Mouse (Mus musculus): ENCODE results near the gene 9330182L06Rik. TPM values are rescaled to one million over a fixed set of nuclear protein-coding genes. Genes with fewer than 3 reads are reported as not detected.

9330182L06Rik gene
- polyA plus RNA-seq, 1 experiment from 2014 or later, result 4.3 TPM

DNA sequence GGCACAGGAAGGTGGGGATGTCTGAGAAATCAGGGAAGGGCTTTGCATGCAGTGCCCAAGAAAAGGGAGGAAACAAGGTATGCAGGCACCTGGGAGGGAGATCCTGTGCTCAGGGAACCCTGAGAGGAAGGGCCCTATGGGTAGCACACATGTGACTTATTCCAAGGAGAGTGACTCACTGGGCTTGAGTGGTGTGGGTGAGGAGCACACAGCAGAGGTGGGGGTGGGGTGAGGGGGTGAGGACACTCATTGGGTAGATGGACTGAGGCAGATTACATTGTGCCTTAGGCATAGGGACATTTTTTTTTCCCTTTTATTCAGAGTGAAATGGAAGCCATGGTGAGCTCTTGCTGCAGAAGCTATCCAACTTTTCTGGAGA, 30.6 kb downstream of the 9330182L06Rik start:
- H3K4me1 ChIP-seq (ENCODE audit: control insufficient read depth, insufficient read depth, low read length), result no peaks in the 10 kb centered on the region
- H3K27ac ChIP-seq (replicated peaks; ENCODE audit: low read depth, low read length), result no peak overlapping the region
- no peaks in the 10 kb centered on the region for H3K9me3 ChIP-seq (replicated peaks; ENCODE audit: control insufficient read depth, low read length)
- no peaks in the 10 kb centered on the region for H3K27me3 ChIP-seq (ENCODE audit: control insufficient read depth, insufficient read depth, low read length)
- DNase-seq (ENCODE audit: low spot score) (no peak), ATAC-seq (replicated peaks; ENCODE audit: insufficient number of reproducible peaks, low FRiP score, low TSS enrichment, low read depth) (no peak)
- H3K4me3 ChIP-seq (ENCODE audit: low read depth, low read length), result no peak overlapping the region
- H3K36me3 ChIP-seq (replicated peaks; ENCODE audit: control insufficient read depth, insufficient read depth, low read depth, low read length), result no peaks in the 10 kb centered on the region
- no peak overlapping the region for H3K4me2 ChIP-seq (ENCODE audit: low read depth, low read length)
- no peak overlapping the region for H3K9ac ChIP-seq (replicated peaks; ENCODE audit: low read length)

DNA sequence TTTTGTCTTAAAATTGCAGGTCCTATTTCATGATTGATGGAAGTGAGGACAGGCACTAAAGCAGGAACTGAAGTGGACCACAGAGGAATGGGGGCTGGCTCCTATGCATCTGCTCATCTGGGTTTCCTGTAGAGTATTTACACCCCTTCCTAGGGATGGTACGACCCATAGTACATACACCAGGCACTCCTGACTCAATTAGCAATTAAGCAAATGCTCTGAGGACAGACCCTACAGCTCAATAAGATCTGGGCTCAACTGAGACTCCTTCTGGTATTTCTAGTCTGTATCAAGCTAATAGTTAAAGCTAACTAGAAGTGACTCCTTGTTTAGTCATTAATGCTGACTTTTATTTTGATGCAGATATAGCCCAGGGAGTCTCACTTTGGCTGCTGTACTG, 60.9 kb downstream of the 9330182L06Rik start:
- Histone ChIP-seq H3K4me2 (ENCODE audit: low read depth, low read length) (no peak overlapping the region), H3K4me3 (ENCODE audit: low read depth, low read length) (no peak overlapping the region), H3K4me1 (ENCODE audit: control insufficient read depth, insufficient read depth, low read length) (no peaks in the 10 kb centered on the region), H3K27me3 (ENCODE audit: control insufficient read depth, insufficient read depth, low read length) (no peaks in the 10 kb centered on the region), H3K36me3 (replicated peaks; ENCODE audit: control insufficient read depth, insufficient read depth, low read depth, low read length) (no peaks in the 10 kb centered on the region), H3K27ac (replicated peaks; ENCODE audit: low read depth, low read length) (no peak overlapping the region), H3K9ac (replicated peaks; ENCODE audit: low read length) (no peak overlapping the region), H3K9me3 (replicated peaks; ENCODE audit: control insufficient read depth, low read length) (no peaks in the 10 kb centered on the region)
- DNase-seq (ENCODE audit: low spot score) (no peak), ATAC-seq (replicated peaks; ENCODE audit: insufficient number of reproducible peaks, low FRiP score, low TSS enrichment, low read depth) (no peak)
- WGBS, result 67% methylated on average over 1 of the region's 1 CpGs

DNA sequence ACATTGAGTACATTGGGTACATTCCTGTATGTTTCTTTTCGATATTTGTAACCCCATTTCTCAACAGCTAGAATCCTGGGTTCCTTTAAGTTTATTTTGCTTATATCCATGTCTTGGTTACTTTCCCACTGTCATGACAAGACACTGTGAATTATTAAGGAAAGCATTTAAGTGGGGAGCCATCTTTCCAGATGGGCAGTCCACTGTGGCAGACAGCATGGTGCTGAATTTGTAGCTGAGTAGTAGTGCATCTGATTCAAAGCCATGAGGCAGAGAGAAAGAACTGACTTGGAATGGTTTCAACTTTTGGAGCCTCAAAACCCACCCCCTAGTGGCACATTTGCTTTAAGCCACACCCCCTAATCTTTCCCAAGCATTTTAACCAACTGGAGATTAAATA, 61.6 kb downstream of the 9330182L06Rik start:
- Histone ChIP-seq H3K4me2 (ENCODE audit: low read depth, low read length) (no peak overlapping the region), H3K36me3 (replicated peaks; ENCODE audit: control insufficient read depth, insufficient read depth, low read depth, low read length) (no peaks in the 10 kb centered on the region), H3K9me3 (replicated peaks; ENCODE audit: control insufficient read depth, low read length) (no peaks in the 10 kb centered on the region), H3K27ac (replicated peaks; ENCODE audit: low read depth, low read length) (no peak overlapping the region), H3K4me1 (ENCODE audit: control insufficient read depth, insufficient read depth, low read length) (no peaks in the 10 kb centered on the region), H3K9ac (replicated peaks; ENCODE audit: low read length) (no peak overlapping the region), H3K4me3 (ENCODE audit: low read depth, low read length) (no peak overlapping the region), H3K27me3 (ENCODE audit: control insufficient read depth, insufficient read depth, low read length) (no peaks in the 10 kb centered on the region)
- DNase-seq (ENCODE audit: low spot score), result no peak
- ATAC-seq (replicated peaks; ENCODE audit: insufficient number of reproducible peaks, low FRiP score, low TSS enrichment, low read depth), result no peak
- WGBS, result 90% methylated on average over 1 of the region's 1 CpGs

DNA sequence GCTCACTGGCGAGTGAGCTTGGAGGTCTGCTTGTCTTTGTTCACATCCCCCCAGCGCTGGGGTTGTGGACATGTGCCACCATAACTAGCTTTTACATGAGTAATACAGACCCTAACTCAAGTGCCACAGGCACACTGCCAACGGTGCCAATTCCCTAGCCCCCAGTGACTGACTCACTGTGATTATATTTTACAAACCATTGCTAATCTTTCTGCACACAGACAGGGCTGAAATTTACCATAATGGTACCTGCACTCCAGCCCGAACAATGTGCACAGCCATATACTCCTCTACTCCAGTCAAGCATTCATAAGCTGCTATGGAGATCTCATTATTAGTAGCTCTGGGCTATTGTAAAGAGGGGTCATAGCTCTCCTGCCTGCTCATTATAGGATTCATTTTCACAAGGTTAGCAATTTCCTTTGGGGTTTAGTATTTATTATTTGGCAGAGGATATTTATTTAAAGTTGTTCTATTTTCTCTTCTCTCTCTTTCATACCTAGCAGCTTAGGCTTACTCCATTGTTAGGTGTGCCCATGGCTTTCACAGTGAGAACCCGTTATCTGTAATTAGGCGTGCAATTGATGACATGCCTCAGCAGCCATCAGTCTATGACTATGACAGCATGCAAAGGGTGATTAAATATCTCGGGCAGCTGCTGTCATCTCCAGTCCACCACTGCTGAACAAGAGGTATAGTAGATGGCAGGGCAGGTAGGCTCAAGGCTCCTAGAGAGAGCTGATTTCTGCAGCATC, 73.0 kb downstream of the 9330182L06Rik start:
- no peak overlapping the region for H3K4me2 ChIP-seq (ENCODE audit: low read depth, low read length)
- no peak for DNase-seq (ENCODE audit: low spot score)
- no peak overlapping the region for H3K4me3 ChIP-seq (ENCODE audit: low read depth, low read length)
- H3K27me3 ChIP-seq (ENCODE audit: control insufficient read depth, insufficient read depth, low read length), result no peaks in the 10 kb centered on the region
- H3K36me3 ChIP-seq (replicated peaks; ENCODE audit: control insufficient read depth, insufficient read depth, low read depth, low read length), result no peaks in the 10 kb centered on the region
- H3K9me3 ChIP-seq (replicated peaks; ENCODE audit: control insufficient read depth, low read length), result no peaks in the 10 kb centered on the region
- H3K4me1 ChIP-seq (ENCODE audit: control insufficient read depth, insufficient read depth, low read length), result no peaks in the 10 kb centered on the region
- peak; percentile 85 for ATAC-seq (replicated peaks; ENCODE audit: insufficient number of reproducible peaks, low FRiP score, low TSS enrichment, low read depth)
- no peak overlapping the region for H3K27ac ChIP-seq (replicated peaks; ENCODE audit: low read depth, low read length)
- no peak overlapping the region for H3K9ac ChIP-seq (replicated peaks; ENCODE audit: low read length)
- WGBS, result 61% methylated on average over 7 of the region's 7 CpGs

DNA sequence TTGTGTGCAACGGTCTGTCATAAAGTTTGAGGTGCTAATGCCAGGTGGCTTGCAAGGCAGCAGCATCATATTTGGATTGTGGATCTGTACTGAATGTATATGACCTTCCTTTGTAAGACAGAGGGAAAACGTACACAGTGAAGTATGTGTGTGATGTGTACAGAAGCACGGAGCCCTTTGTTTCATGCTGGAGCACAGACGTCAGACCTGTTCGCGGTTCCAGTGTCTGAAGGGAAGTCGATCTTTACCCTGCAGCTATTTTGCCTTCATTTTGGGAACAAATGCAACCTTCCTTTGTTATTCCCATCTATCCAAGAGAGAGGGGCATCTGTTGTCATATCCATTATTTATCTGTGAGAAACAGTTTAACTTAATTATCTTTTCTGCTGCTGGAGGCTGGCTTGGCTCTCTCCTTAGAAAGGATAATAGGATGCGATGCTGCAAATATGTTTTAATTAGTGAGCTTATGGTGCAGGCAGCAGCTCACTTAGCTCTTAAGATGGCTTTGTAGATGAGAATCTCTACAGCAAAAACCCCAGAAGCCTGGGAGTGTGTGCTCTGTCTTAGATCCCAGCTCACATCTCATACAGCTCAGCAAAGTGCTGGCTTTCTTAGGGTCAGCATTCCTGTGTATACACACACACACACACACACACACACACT, 73.7 kb downstream of the 9330182L06Rik start:
- Histone ChIP-seq H3K4me2 (ENCODE audit: low read depth, low read length) (no peak overlapping the region), H3K27ac (replicated peaks; ENCODE audit: low read depth, low read length) (no peak overlapping the region), H3K9me3 (replicated peaks; ENCODE audit: control insufficient read depth, low read length) (no peaks in the 10 kb centered on the region), H3K36me3 (replicated peaks; ENCODE audit: control insufficient read depth, insufficient read depth, low read depth, low read length) (no peaks in the 10 kb centered on the region), H3K4me1 (ENCODE audit: control insufficient read depth, insufficient read depth, low read length) (no peaks in the 10 kb centered on the region), H3K9ac (replicated peaks; ENCODE audit: low read length) (no peak overlapping the region), H3K27me3 (ENCODE audit: control insufficient read depth, insufficient read depth, low read length) (no peaks in the 10 kb centered on the region), H3K4me3 (ENCODE audit: low read depth, low read length) (no peak overlapping the region)
- no peak for DNase-seq (ENCODE audit: low spot score)
- peak; percentile 60 for ATAC-seq (replicated peaks; ENCODE audit: insufficient number of reproducible peaks, low FRiP score, low TSS enrichment, low read depth)
- 70% methylated on average over 8 of the region's 8 CpGs for WGBS

DNA sequence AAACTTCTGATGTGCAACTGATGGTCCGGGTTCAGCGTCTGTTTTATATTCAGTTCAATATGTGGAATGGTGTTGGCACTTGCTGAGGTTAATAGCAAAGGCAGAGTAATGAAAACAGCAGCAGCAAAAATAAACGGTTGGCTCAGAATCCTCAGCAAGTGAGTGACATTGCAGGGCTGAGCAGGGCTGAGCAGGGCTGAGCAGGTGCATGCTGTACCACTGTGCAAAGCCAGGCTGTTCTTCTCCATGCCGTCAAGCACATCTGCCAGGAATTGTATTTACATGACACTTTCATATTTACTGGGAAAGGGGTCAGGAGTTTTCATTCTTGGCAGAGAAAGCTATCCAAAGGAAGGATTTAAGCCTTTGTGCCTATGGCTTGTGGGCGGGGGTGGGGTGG, 78.7 kb downstream of the 9330182L06Rik start:
- H3K27me3 ChIP-seq (ENCODE audit: control insufficient read depth, insufficient read depth, low read length), result no peaks in the 10 kb centered on the region
- no peaks in the 10 kb centered on the region for H3K9me3 ChIP-seq (replicated peaks; ENCODE audit: control insufficient read depth, low read length)
- H3K36me3 ChIP-seq (replicated peaks; ENCODE audit: control insufficient read depth, insufficient read depth, low read depth, low read length), result no peaks in the 10 kb centered on the region
- WGBS, result 50% methylated on average over 5 of the region's 5 CpGs
- no peak overlapping the region for H3K9ac ChIP-seq (replicated peaks; ENCODE audit: low read length)
- DNase-seq (ENCODE audit: low spot score) (peak; percentile 9), ATAC-seq (replicated peaks; ENCODE audit: insufficient number of reproducible peaks, low FRiP score, low TSS enrichment, low read depth) (0 out of 2 replicates have a peak, but pooled peaks have one; percentile 58)
- no peaks in the 10 kb centered on the region for H3K4me1 ChIP-seq (ENCODE audit: control insufficient read depth, insufficient read depth, low read length)
- no peak overlapping the region for H3K27ac ChIP-seq (replicated peaks; ENCODE audit: low read depth, low read length)
- no peak overlapping the region for H3K4me2 ChIP-seq (ENCODE audit: low read depth, low read length)
- H3K4me3 ChIP-seq (ENCODE audit: low read depth, low read length), result no peak overlapping the region

DNA sequence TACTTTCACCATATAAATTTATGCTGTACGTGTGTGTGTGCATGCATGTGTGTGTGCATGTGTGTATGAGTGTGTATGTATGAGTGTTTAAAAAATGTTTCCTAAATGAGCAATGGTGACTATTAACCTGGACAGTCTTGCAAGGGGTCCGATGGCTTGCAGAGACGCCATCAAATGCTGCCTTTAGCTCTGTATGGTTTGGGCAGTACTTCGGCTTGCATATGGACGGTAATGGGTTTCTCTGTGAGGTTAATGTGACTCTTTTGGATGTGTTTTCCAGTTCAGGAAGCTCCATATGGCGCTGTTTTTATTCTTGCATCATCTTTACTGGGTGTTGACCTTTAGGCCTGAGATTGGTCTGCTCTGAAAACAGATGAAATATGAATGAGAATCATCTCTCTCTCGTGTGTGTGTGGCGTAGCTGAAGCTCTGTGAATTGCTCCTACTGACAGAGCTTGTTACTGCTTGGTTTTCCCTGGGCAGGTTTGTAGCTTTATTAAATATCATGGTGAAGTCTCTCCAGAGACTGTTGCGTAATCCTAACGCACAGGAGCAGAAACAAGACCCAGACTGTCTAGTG, 79.2 kb downstream of the 9330182L06Rik start:
- DNase-seq (ENCODE audit: low spot score) (no peak), ATAC-seq (replicated peaks; ENCODE audit: insufficient number of reproducible peaks, low FRiP score, low TSS enrichment, low read depth) (peak; percentile 58)
- WGBS, result 80% methylated on average over 10 of the region's 10 CpGs
- H3K4me2 ChIP-seq (ENCODE audit: low read depth, low read length), result no peak overlapping the region
- no peaks in the 10 kb centered on the region for H3K9me3 ChIP-seq (replicated peaks; ENCODE audit: control insufficient read depth, low read length)
- no peak overlapping the region for H3K9ac ChIP-seq (replicated peaks; ENCODE audit: low read length)
- no peaks in the 10 kb centered on the region for H3K27me3 ChIP-seq (ENCODE audit: control insufficient read depth, insufficient read depth, low read length)
- no peak overlapping the region for H3K4me3 ChIP-seq (ENCODE audit: low read depth, low read length)
- H3K27ac ChIP-seq (replicated peaks; ENCODE audit: low read depth, low read length), result no peak overlapping the region
- no peaks in the 10 kb centered on the region for H3K36me3 ChIP-seq (replicated peaks; ENCODE audit: control insufficient read depth, insufficient read depth, low read depth, low read length)
- no peaks in the 10 kb centered on the region for H3K4me1 ChIP-seq (ENCODE audit: control insufficient read depth, insufficient read depth, low read length)

- no peaks in the 10 kb centered on the region for H3K4me1 ChIP-seq (ENCODE audit: control insufficient read depth, insufficient read depth, low read length)
- H3K4me2 ChIP-seq (ENCODE audit: low read depth, low read length), result no peak overlapping the region
- H3K27ac ChIP-seq (replicated peaks; ENCODE audit: low read depth, low read length), result no peak overlapping the region
- no peaks in the 10 kb centered on the region for H3K36me3 ChIP-seq (replicated peaks; ENCODE audit: control insufficient read depth, insufficient read depth, low read depth, low read length)
- WGBS, result 84% methylated on average over 3 of the region's 3 CpGs
- H3K9me3 ChIP-seq (replicated peaks; ENCODE audit: control insufficient read depth, low read length), result no peaks in the 10 kb centered on the region
- no peak overlapping the region for H3K4me3 ChIP-seq (ENCODE audit: low read depth, low read length)
- no peaks in the 10 kb centered on the region for H3K27me3 ChIP-seq (ENCODE audit: control insufficient read depth, insufficient read depth, low read length)
- ATAC-seq (replicated peaks; ENCODE audit: insufficient number of reproducible peaks, low FRiP score, low TSS enrichment, low read depth), result no peak
- no peak overlapping the region for H3K9ac ChIP-seq (replicated peaks; ENCODE audit: low read length)
- DNase-seq (ENCODE audit: low spot score), result no peak
These were observed 79.7 kb downstream of the 9330182L06Rik start for GRCm38 (mm10) chr5:9345625-9346024.

Data from embryonic facial prominence, embryonic 11.5 days (tissue).